Mouse (Mus musculus) adrenal gland, postnatal 36 days (tissue): ENCODE measurements around the gene Urb1. TPM values are rescaled to one million over a fixed set of nuclear protein-coding genes. Genes with fewer than 3 reads are reported as not detected.

ENCODE experiments used
- total RNA-seq, 2 experiments: library from RNA; stranded (reverse); gene quantifications; 2 replicates each; pipeline ENCODE4 v1.2.3; 2021

Gene Urb1
- total RNA-seq, 2 experiments from 2014 or later, result 13.0 to 18.7 TPM

Other genes starting within 250 kb of the Urb1 start
- gene Mis18a, start 83.0 kb downstream of the Urb1 start, total RNA-seq, result 1 to 10 TPM; 5.9 to 9.6 TPM
- 100 to 1,000 TPM; 605 to 724 TPM for gene Mrap, start 72.2 kb downstream of the Urb1 start, total RNA-seq
- gene Eva1c, start 16.3 kb upstream of the Urb1 start, total RNA-seq, result 1 to 10 TPM; 2.8 to 7.5 TPM
- gene Cfap298, start 124.7 kb upstream of the Urb1 start, total RNA-seq, result 10 to 100 TPM; 32.3 to 34.8 TPM
- gene Synj1, start 200.9 kb upstream of the Urb1 start, total RNA-seq, result 10 to 100 TPM; 43.0 to 61.4 TPM
- 10 to 100 TPM; 44.3 to 62.3 TPM for gene Paxbp1, start 234.1 kb upstream of the Urb1 start, total RNA-seq